Mouse (Mus musculus): ENCODE measurements around the gene Mmp2. TPM values are rescaled to one million over a fixed set of nuclear protein-coding genes. Genes with fewer than 3 reads are reported as not detected.
"Not testable (repeated sequence)": the region's sequence is repeated elsewhere in the genome, so short reads cannot be mapped to it uniquely, and the experiment has no call there.

Gene Mmp2
- total RNA-seq, 2 experiments from 2014 or later = 103 to 107 TPM

DNA sequence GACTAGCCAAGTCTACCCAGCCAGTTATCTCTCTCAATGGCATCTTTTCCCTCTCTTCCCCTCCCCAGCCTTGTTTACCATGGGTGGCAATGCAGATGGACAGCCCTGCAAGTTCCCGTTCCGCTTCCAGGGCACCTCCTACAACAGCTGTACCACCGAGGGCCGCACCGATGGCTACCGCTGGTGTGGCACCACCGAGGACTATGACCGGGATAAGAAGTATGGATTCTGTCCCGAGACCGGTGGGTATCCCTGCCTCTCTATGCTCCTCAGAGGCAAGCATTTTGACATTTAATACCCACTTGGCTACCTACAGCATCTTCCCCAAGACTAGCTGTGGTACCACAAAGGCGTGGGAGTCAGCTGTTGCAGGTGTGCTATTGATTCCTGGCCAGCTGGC is 8.8 kb downstream of the Mmp2 start:
- no peak for DNase-seq (ENCODE audit: low spot score in 2 of 2)

DNA sequence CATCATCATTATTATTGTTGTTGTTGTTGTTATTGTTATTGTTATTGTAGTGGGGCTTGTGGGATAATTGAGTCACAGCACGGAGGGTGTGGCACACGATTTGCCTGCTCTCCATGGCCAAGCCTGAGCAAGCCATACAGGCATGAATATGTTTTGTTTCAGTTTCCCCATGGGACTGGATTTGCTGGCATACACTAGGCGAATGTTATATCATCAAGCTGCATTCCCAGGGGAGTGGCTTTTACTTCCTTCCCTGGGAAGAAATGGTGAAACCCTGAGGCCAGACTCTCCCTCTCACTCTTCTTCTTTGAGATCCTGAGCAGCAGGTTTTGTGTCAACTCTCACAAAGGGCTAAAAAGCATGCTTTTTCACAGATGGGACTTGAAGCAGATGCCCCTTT is 11.5 kb downstream of the Mmp2 start:
- no peak for DNase-seq (ENCODE audit: low spot score in 2 of 2)

DNA sequence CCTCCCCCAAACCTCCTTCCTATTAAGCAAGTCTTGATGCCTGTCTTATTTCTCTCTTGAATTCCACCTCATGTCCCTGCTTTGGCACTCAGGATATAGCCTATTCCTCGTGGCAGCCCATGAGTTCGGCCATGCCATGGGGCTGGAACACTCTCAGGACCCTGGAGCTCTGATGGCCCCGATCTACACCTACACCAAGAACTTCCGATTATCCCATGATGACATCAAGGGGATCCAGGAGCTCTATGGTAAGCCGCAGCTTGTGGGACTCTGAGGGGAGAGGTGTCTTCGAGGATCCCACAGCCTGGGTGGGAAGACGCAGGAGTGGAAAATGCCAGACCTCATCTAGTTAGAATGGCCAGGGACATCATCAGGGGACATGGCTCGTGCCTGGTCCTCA is 12.1 kb downstream of the Mmp2 start:
- no peak for DNase-seq (ENCODE audit: low spot score in 2 of 2)

DNA sequence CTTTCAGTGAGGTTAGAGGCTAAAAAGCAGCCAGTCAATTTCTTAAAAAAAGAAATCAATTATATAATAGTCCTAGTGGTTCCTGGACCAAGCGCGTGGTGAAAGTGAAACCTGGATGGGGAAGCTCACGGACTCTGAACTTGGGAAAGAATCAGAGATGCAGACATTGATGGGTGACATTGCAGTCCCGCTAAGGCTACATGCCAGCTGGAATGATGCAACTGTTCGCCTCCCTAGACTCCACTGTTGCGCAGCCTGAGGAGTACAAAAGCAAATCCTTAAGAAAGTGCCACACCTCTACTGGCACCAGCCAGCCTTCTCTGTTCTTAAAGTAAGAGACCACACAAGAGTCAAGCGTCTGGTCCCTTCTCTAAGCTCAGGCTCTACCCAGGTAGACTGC is 12.8 kb downstream of the Mmp2 start:
- no peak for DNase-seq (ENCODE audit: low spot score in 2 of 2)

GRCm38 (mm10) chr8:92846684-92847083 is 19.6 kb downstream of the Mmp2 start:
- DNase-seq (ENCODE audit: low spot score in 2 of 2) = no peak

GRCm38 (mm10) chr8:92847299-92847698 is 20.2 kb downstream of the Mmp2 start:
- no peak for DNase-seq (ENCODE audit: low spot score in 2 of 2)

DNA sequence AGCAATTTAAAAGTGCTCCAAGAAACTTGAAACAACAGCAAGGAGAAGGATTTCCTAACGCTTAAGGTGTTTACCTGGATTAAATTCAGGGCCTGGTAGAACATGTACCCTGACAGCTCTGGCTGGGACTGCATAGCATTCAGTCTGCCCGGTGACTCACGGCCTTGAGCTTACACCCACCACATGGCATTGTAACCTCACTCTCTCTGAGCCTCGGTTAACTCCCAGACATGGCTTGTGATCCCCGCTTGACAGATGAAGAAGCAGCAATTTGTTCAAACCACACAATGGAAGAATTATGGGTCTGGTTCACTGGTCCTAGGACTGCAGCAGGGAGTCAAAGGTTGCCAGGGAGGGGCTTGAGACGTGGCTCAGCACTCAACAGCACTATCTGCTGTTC is 22.2 kb downstream of the Mmp2 start:
- DNase-seq (ENCODE audit: low spot score in 2 of 2) = no peak

- peak; percentile 22 to 24 for DNase-seq (ENCODE audit: low spot score in 2 of 2)
Measured at GRCm38 (mm10) chr8:92850239-92850638, 23.1 kb downstream of the Mmp2 start.

- no peak for DNase-seq (ENCODE audit: low spot score in 2 of 2)
Measured at GRCm38 (mm10) chr8:92851381-92851780, 24.3 kb downstream of the Mmp2 start.

DNA sequence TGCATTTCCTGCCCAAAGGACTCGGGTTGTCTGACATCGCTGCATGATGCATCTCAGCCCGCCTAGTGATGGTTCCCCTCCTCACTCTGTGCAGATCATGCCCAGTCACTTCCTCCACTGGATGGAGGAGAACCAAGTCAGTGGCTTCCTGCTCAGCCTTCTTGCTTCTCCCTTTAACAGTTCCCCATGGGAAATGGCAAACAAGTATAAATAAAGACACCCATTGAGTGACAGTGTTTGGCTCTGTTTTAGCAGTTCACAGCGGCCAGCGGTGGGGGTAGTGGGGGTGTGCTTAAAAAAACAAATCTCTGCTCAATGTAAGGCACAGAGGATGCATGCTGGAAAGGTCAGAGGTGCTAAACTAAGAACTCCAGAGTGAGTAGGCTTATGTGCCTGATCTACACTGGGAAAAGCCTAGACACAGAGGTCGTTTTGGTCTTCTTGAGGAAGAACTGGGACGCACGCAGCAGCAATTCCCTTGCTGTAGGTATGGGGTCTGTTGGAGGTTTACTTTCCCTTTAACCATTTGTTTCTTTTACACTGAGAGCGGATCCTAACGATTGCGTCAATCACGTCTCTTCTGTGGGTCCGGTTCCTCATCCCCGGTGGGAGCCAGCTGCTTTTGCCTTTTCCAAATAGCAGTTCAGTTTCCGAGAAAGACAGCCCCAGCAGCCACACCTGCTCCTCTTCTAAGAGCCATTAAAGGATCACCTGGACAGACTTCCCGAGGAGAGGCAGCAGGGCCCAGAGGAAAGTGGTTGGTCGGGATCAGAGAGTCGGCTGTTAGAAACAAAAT is 26.3 kb downstream of the Mmp2 start:
- DNase-seq (ENCODE audit: low spot score in 2 of 2) = no peak

- DNase-seq (ENCODE audit: low spot score in 2 of 2) = no peak
Measured at GRCm38 (mm10) chr8:92854673-92855072, 27.6 kb downstream of the Mmp2 start.

- DNase-seq (ENCODE audit: low spot score in 2 of 2) = peak; percentile 18 to 35
Measured at GRCm38 (mm10) chr8:92855171-92855894, 28.2 kb downstream of the Mmp2 start, which contains the start of gene Lpcat2. TSS of gene Lpcat2 (plus strand) at chr8:92855339.

- no peak for DNase-seq (ENCODE audit: low spot score in 2 of 2)
Measured at GRCm38 (mm10) chr8:92856273-92856986, 29.3 kb downstream of the Mmp2 start.

DNA sequence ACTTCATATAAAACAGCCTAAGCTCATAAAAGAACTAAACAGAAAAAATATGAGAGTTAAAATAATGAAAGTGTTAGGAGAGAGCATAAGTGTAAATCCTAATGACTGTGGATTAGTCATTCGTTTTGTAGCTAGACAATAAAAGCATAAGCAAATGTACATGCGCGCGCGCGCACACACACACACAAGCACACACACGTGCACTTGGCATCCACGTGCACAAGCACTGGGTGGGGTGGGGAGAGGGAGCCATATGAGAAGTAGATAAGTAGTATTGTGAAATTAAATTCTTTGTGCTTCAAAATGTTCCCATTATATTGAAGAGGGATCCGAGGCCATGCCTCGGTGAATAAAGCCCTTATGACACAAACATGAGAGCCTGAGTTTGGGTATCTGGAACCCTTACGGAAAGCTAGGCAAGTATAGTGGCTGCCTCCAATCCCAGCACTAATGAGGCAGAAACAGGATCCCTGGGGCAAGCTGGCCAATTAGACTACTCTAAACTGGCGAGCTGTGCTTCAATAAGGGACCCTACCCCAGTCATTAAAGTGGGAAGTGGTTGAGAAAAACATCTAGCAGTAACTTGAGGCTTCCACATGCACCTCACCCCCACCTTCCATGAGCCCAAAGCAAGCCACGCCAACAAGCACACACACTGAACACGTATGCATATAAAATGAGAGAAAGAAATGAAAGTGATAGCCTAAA is 31.5 kb downstream of the Mmp2 start:
- no peak for DNase-seq (ENCODE audit: low spot score in 2 of 2)

GRCm38 (mm10) chr8:92861977-92862376 is 34.9 kb downstream of the Mmp2 start:
- DNase-seq (ENCODE audit: low spot score in 2 of 2) = no peak

GRCm38 (mm10) chr8:92870281-92870680 is 43.2 kb downstream of the Mmp2 start:
- DNase-seq (ENCODE audit: low spot score in 2 of 2) = no peak

DNA sequence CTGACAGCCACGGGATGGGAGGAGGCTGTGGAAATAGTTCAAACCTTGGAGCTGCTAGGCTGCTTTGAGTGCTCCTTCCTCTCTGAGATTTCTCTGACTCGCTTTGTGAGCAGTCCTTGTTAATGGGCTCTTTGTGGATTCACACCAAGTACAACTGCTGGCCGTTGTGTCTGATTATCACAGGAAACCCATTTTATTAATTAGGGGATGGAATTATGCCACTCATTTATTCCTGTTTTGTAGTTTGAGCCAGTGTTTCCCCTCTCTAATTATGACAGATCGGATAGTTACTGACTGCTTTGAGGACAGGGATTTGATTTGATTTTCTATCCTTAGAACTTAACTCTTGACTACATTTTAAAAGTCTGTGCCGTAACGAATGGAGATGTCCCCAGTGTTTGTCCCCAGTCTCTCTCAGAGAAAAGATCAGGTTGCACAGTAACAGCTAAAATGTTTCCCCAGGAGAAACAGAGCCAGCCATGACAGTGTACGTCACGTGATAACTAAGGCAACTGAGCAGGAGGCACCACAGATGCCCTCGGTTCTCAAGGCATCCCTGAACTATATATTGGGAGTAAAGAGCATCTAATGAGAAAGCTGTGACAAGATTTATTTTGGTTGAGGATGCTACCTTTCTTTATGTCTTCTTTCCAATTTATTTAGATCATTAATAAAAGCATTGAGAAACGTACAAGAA is 45.1 kb downstream of the Mmp2 start:
- no peak for DNase-seq (ENCODE audit: low spot score in 2 of 2)

GRCm38 (mm10) chr8:92875795-92876194 is 48.7 kb downstream of the Mmp2 start:
- no peak for DNase-seq (ENCODE audit: low spot score in 2 of 2)

DNA sequence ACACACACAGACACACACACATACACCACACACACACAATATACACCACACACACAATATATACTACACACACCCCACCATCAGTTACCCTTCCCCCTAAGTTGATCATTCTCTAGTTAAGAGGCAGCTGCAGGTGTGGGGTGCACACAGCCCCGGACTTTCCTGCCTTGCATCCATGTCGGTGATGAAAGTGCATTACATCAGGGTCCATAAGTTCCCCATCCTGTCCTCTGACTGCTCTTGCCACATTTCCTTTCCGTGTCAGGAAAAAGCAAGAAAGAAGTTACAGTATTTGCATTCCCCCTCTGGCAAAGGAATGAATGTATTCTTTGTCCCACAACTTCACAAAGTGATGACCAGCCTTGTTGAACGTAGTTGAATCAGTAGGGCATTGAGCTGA is 54.2 kb downstream of the Mmp2 start:
- DNase-seq (ENCODE audit: low spot score in 2 of 2) = no peak

- no peak for DNase-seq (ENCODE audit: low spot score in 2 of 2)
Measured at GRCm38 (mm10) chr8:92883771-92884170, 56.7 kb downstream of the Mmp2 start.

GRCm38 (mm10) chr8:92892216-92892615 is 65.1 kb downstream of the Mmp2 start:
- not testable (repeated sequence) for DNase-seq (ENCODE audit: low spot score in 2 of 2)

Measured in adrenal gland, postnatal 4 days (tissue).